Mouse (Mus musculus) olfactory bulb, adult 2 months (tissue): ENCODE data around the gene Pacsin3. TPM values are rescaled to one million over a fixed set of nuclear protein-coding genes. Genes with fewer than 3 reads are reported as not detected.

Experiments used
- H3K27ac ChIP-seq: fragments of 200-500 bp; 2 replicates; pipeline ENCODE4 v1.5.1; 2012; ENCODE audit warnings: low read depth, low read length; ENCODE audit not compliant: insufficient read depth
- H3K4me1 ChIP-seq: fragments of 200-500 bp; 2 replicates; pipeline ENCODE4 v1.6.1; 2012; ENCODE audit warnings: low read length; ENCODE audit not compliant: control insufficient read depth, insufficient read depth
- H3K4me3 ChIP-seq: fragments of 200-500 bp; 2 replicates; pipeline ENCODE4 v1.5.1; 2012; ENCODE audit warnings: mild to moderate bottlenecking, low read depth, low read length, moderate library complexity; ENCODE audit not compliant: insufficient read depth
- CTCF ChIP-seq: fragments of 200-500 bp; IDR thresholded peaks from 2 replicates; pipeline ENCODE4 v1.5.1; 2012; ENCODE audit warnings: low read depth, mild to moderate bottlenecking, low read length, moderate library complexity; ENCODE audit not compliant: insufficient read depth
- POLR2A ChIP-seq: fragments of 200-500 bp; IDR thresholded peaks from 2 replicates; pipeline ENCODE4 v1.6.1; 2012; ENCODE audit warnings: mild to moderate bottlenecking, low read depth, low read length, moderate library complexity; ENCODE audit not compliant: insufficient read depth
- WGBS: fragments of 180-500 bp; shearing (Covaris S2); methylation state at CpG from one replicate; pipeline ENCODE4 v1.1.7; 2018; 5-methylcytosine and 5-hydroxymethylcytosine counted together
- polyA plus RNA-seq: library from polyadenylated mRNA; stranded (reverse); fragments of >200 nt; gene quantifications from 2 replicates; pipeline ENCODE4 v1.2.4, GENCODE M21; 2012; ENCODE audit warnings: low replicate concordance; ENCODE audit not compliant: missing spikeins, insufficient read depth, insufficient read length

Pacsin3 gene
- polyA plus RNA-seq, 1 experiment: not detected

- Histone ChIP-seq H3K4me3 (no peak overlapping the region), H3K27ac (no peak overlapping the region), H3K4me1 (peaks cover 9% of the 10 kb centered on the region)
- 87% methylated on average over 3 of the region's 3 CpGs for WGBS
- no peak for TF ChIP-seq POLR2A
- no peak for TF ChIP-seq CTCF
These were observed 53.8 kb downstream of the Pacsin3 start for GRCm38 (mm10) chr2:91309546-91309945.

GRCm38 (mm10) chr2:91312578-91313311 lies 57.0 kb downstream of the Pacsin3 start:
- Histone ChIP-seq H3K4me1 (peaks cover 9% of the 10 kb centered on the region), H3K4me3 (no peak overlapping the region), H3K27ac (peak overlapping the region; percentile 72)
- TF ChIP-seq POLR2A: no peak
- TF ChIP-seq CTCF: no peak
- 50% methylated on average over 10 of the region's 10 CpGs for WGBS

- WGBS: 93% methylated on average over 7 of the region's 7 CpGs
These were observed 58.4 kb downstream of the Pacsin3 start for GRCm38 (mm10) chr2:91314184-91314583.

More at GRCm38 (mm10) chr2:91314184-91314583, 58.4 kb downstream of the Pacsin3 start:
- H3K4me3 ChIP-seq: no peak overlapping the region
- H3K4me1 ChIP-seq: peaks cover 6% of the 10 kb centered on the region
- TF ChIP-seq CTCF: no peak
- TF ChIP-seq POLR2A: no peak
- no peak overlapping the region for H3K27ac ChIP-seq

Other genes with a start within 250 kb of the Pacsin3 start
- not detected in 2 replicates for gene Rapsn, start 220.3 kb upstream of the Pacsin3 start, polyA plus RNA-seq
- gene Psmc3, start 201.9 kb upstream of the Pacsin3 start, polyA plus RNA-seq: not detected in 2 replicates
- gene Slc39a13, start 185.5 kb upstream of the Pacsin3 start, polyA plus RNA-seq: not detected in 2 replicates
- not detected in 2 replicates for gene Spi1, start 173.6 kb upstream of the Pacsin3 start, polyA plus RNA-seq
- gene Mybpc3, start 137.8 kb upstream of the Pacsin3 start, polyA plus RNA-seq: not detected in 2 replicates
- gene Madd, start 72.1 kb upstream of the Pacsin3 start, polyA plus RNA-seq: 318 TPM in 1 of 2 replicates, not detected in the other
- gene Nr1h3, start 53.1 kb upstream of the Pacsin3 start, polyA plus RNA-seq: not detected in 2 replicates
- gene Acp2, start 53.1 kb upstream of the Pacsin3 start, polyA plus RNA-seq: not detected in 2 replicates
- not detected in 2 replicates for gene Ddb2, start 19.0 kb upstream of the Pacsin3 start, polyA plus RNA-seq
- gene Arfgap2, start 9.0 kb downstream of the Pacsin3 start, polyA plus RNA-seq: not detected in 2 replicates
- not detected in 2 replicates for gene 1110051M20Rik, start 188.8 kb downstream of the Pacsin3 start, polyA plus RNA-seq
- not detected in 2 replicates for gene Lrp4, start 201.6 kb downstream of the Pacsin3 start, polyA plus RNA-seq